Mouse (Mus musculus) adipocyte (in vitro differentiated cells): ENCODE results near the gene Orm2.

Experiments
- DNase-seq: peaks from one replicate; pipeline ENCODE4 v3.0.0-alpha.2; 2016; ENCODE audit warnings: low spot score

Orm2 gene

DNA sequence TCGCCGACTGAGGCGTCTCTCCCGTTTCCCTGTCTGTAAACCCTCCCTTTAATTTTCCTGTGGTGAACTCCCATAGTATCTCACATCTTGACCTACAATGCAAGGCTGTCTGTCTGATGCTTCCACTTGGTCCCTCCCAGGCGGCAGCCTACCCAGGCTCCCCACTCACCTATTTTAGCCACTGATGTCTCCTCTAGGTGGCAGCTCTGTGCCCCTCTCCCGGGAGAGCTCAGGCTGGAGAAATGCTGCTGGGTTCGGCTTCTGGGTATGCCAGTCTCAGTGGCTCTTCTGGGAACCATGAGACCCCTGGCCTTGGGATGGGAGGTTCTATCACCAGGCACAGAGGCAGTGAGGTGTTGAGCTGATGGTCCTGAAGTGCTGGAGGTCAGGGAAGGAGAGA lies 15.2 kb downstream of the Orm2 start:
- DNase-seq = no peak

DNA sequence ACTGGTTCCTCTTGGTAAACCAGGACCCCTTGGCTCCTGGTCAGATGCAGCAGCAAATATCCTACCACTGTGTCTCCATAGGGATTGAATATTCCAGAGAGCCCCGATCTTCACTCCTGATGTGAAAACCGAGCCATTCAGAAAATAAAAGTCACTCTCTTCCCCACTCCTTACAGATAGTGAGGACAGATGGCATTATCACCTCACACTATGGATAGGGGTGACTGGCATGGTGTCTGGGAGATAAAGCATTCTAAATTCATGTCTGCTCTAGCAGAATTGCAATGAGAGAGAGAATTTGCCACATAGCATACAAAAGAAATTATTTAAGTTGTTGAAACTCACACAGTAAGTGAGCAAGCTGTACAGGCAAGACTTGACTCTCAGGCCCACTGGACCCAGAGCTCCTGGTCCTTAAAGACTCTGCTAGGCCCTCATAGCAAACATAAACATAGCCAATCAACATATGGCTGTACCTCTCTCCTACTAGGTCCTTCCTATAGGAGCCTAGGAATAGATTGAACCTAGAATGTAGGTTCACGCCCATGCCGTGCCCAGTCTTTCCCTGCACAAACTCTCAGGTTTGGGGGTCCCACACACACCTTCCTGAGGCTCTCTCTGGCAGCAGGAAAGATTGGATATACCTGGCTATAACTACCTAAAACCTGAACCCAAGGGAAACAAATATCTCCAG lies 20.6 kb downstream of the Orm2 start:
- no peak for DNase-seq

GRCm38 (mm10) chr4:63383474-63383873 lies 21.2 kb downstream of the Orm2 start:
- no peak for DNase-seq

DNA sequence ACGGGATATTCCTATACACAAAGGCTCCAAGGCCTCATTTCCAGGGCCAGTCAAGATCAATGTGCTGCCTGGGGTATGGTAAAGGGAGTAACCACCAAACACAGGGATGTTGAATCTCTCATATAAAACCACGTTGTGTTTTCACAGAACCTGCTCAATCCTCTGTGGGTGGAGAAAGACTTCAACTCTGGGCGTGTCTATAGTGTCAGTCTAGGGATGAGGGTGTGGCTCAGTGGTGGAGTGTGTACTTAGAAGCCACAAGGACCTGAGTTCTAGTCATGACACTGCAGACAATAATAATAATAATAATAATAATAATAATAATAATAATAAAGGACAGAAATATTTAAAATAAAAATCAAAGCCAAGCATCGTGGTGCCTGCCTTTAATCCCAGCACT lies 22.0 kb downstream of the Orm2 start:
- no peak for DNase-seq

- DNase-seq = no peak
Measured at GRCm38 (mm10) chr4:63385253-63385652, 23.0 kb downstream of the Orm2 start.

GRCm38 (mm10) chr4:63385784-63386183 lies 23.5 kb downstream of the Orm2 start:
- DNase-seq = no peak

- DNase-seq = no peak
Measured at GRCm38 (mm10) chr4:63388029-63388428, 25.8 kb downstream of the Orm2 start.

DNA sequence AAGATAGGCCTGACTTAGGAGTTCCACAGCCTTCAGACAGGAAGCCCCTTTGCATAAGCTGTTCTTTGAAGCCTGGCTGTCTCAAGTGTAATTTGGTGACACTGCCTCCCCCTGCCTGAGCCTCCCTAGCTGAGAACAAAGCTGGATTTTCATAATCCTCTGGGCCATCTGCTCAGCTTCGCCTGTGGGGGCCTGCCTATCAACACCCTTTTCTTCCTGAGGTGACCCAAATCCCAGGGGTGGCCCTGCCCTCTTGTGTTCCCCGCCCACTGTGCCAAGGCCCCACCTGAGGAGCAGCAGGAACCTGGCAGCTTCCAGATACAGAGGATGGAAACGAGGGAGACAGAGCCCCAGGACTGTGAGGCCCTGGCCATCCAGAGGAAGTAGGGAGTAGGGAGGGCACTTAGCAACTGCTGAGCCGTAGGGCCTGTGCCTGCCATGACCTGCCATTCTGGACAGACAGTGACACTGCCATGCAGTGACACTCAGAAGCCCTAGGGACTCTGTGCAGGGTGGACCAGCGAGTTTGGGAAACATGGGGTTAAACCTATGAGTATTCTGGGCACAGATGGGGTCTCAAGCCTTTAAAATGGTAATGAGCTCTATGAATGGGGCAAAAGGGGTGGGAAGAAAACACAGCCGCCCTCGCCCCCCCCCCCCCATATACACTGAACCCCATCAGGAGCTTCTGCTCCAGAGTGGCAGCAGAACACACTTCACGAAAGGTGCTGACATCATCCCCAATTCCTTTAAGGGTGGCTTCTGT lies 27.1 kb downstream of the Orm2 start:
- DNase-seq = no peak

- DNase-seq = no peak
Measured at GRCm38 (mm10) chr4:63389887-63390528, 27.8 kb downstream of the Orm2 start.

GRCm38 (mm10) chr4:63391322-63391721 lies 29.1 kb downstream of the Orm2 start:
- no peak for DNase-seq

DNA sequence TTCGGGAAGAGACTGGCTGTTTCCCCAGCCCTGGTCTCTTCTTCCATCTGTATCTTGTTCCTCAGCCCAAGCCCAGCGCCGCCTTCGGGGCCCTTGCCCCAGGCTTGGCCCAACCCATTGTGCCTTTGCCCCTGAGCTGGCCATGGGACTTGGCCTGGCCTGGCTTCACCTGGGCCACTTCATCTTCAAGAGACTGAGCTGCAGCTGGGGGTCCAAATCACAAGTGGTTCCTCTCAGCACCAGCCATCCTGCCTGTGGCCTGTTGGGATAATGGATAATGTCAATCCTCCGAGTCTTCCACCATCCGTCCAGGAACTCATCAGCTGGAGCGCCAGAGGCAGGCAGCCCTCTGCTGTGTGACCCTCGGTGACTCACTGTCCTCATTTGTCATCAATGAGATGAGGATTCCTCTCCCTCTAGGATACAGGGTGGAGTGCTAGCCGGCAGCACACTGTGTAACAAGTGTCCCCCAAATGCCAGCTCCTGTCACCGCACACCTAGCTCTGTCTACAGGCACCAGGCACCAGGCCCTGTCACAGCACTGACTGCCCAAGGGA lies 35.8 kb downstream of the Orm2 start:
- DNase-seq = no peak

- DNase-seq = peak; percentile 28
Measured at GRCm38 (mm10) chr4:63398854-63399609, 36.8 kb downstream of the Orm2 start.

- peak; percentile 45 for DNase-seq
Measured at GRCm38 (mm10) chr4:63399691-63400270, 37.5 kb downstream of the Orm2 start.

DNA sequence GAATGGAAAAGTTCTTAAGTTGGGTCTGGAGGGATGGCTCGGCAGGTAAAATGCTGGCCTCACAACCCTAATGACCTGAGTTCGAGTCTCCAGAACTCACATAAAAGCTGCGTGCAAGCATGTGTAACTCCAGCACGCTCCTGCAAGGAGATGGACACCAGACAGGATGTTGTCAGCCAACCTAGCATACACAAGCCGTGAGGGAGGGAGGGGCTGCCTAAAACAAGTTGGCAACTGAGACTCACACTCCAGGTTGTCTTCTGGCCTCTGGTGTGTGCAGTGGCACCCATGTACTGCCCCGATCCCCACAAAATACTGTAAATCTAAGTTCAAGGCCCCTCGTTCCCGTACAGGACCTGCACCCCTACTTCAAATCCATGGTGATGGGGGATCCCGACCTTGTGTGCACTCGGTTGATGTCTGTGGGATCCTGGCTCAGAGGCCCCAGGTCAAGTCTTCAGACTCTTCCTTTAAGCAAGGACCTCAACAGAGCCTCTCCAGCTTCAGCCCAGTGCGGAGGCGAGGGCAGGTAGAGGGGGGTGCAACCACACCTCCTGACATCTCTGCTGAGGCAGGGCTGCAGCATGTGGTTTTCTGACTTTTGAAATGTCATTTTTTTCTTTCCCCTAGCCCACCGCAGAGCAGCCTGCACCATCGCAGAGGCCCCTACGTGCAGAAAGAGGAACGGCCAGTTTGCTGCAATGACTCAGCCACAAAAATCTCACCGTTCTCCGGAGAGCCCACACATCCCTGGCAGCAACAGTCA lies 38.5 kb downstream of the Orm2 start:
- DNase-seq = no peak

GRCm38 (mm10) chr4:63401620-63402019 lies 39.4 kb downstream of the Orm2 start:
- DNase-seq = no peak

- DNase-seq = no peak
Measured at GRCm38 (mm10) chr4:63402056-63402455, 39.8 kb downstream of the Orm2 start.

DNA sequence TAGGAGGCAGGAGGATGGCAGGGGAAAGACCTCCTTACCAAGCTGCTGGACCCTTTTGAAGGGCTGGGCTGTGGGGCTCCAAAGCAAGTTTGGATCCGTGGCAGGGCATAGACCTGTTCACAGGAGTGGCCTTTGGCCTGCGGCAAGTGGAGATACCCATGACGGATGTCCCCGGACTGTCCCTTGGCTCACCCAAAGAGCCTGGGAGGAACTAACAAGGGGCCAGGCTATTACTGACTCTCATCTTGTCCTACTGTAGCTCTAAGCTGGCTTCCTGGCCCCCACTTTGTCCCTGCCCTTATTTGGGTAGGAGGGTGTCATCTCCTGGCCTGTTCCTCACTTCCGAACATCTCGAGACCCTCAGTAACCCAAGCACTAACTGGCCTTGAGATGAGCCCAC lies 40.3 kb downstream of the Orm2 start:
- no peak for DNase-seq

DNA sequence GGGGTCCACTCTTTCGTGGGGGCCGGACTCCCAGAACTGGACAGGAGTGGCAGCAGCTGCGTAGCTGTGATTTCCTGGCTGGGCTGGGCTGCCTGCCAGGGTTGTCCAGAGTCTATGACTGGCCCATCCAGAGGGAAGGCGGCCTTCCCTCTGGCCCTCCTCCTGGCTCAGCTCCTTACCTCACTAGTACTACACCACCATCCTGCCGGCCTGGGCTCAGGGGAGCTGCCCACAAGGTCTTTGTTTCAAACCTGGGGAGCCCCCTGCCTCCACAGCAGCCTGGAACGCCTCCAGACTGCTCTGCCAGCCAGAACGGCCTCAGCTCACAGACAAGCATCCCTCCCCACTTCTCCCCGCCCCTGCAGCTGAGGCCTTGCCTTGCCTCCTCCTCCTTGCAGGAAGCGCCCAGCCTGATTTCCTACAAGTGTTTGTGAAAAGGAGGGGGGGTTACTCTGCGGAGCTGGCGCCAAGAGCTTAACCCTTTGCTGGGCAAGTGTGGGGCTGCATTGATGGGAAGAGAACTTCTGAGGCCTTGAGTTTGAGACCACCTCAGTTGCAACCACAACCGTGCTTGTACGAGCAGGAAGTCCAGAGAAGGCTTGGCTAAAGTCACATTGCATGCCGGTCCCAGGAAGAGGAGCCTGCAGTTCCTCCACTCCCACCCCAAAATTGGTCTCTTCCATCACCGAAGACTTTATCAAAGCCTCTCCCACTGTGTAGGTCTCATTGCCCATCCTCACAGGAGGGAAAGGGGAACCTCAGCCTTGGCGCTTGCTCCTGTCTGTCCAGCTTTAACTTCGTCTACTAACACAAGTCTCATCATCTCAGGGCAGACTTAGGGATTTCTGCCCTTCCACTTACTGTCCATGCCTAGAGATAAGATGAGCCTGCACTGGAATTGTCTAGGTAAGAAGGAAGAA lies 41.1 kb downstream of the Orm2 start, which contains the start of gene Akna:
Akna (minus strand) TSS at position 315 of the 920 bp plus-strand sequence.
- DNase-seq = peak; percentile 94

DNA sequence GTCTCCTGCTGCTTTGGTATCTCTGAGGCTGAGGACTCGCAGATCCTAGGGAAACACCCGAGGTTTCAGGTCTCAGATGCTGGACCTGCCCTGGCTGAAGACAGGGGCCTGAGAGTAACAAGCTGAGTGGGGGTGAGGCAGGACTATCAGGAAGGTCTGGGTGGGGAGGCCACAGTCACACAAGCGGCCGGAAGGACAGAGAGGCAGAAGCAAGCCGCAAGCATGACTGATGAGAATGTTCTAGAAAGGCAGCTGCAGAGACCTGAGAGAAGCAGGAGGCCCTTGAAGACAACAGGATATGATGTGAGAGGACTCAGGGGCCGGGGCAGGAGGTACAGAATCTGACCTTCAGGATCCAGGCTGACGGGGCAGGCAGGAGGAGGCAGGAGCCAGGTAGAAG lies 42.0 kb downstream of the Orm2 start:
- DNase-seq = no peak

DNA sequence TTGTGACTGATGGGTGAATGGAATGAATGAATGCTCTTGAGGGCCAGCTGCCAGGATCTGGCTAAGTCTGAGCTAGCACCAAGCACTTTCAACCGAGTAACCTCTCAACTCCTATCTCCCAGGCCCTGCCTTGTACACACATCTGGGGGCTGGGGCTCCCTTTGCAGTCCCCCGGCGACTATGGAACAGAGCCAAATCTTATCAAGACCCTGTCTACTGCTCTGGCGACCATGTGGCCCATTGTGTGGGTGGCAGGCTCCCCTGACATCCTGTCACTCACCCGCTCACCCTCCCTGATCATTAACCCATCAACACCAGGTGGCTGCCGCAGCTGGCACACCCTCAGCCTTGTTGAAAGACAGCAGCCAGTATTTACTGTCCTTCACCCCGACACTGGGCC lies 42.8 kb downstream of the Orm2 start:
- DNase-seq = peak; percentile 13
